Mouse (Mus musculus) olfactory bulb, adult 2 months (tissue): ENCODE results near the gene Ccdc33. TPM values are rescaled to one million over a fixed set of nuclear protein-coding genes. Genes with fewer than 3 reads are reported as not detected.
A peak's percentile ranks its signal among the peaks of the same experiment; 100 is the strongest.

Experiments used
- H3K27ac ChIP-seq: fragments of 200-500 bp; 2 replicates; pipeline ENCODE4 v1.5.1; 2012; ENCODE audit warnings: low read depth, low read length; ENCODE audit not compliant: insufficient read depth
- H3K4me1 ChIP-seq: fragments of 200-500 bp; 2 replicates; pipeline ENCODE4 v1.6.1; 2012; ENCODE audit warnings: low read length; ENCODE audit not compliant: control insufficient read depth, insufficient read depth
- H3K4me3 ChIP-seq: fragments of 200-500 bp; 2 replicates; pipeline ENCODE4 v1.5.1; 2012; ENCODE audit warnings: mild to moderate bottlenecking, low read depth, low read length, moderate library complexity; ENCODE audit not compliant: insufficient read depth
- CTCF ChIP-seq: fragments of 200-500 bp; IDR thresholded peaks from 2 replicates; pipeline ENCODE4 v1.5.1; 2012; ENCODE audit warnings: low read depth, mild to moderate bottlenecking, low read length, moderate library complexity; ENCODE audit not compliant: insufficient read depth
- POLR2A ChIP-seq: fragments of 200-500 bp; IDR thresholded peaks from 2 replicates; pipeline ENCODE4 v1.6.1; 2012; ENCODE audit warnings: mild to moderate bottlenecking, low read depth, low read length, moderate library complexity; ENCODE audit not compliant: insufficient read depth
- WGBS: fragments of 180-500 bp; shearing (Covaris S2); methylation state at CpG from one replicate; pipeline ENCODE4 v1.1.7; 2018; 5-methylcytosine and 5-hydroxymethylcytosine counted together
- polyA plus RNA-seq: library from polyadenylated mRNA; stranded (reverse); fragments of >200 nt; gene quantifications from 2 replicates; pipeline ENCODE4 v1.2.4, GENCODE M21; 2012; ENCODE audit warnings: low replicate concordance; ENCODE audit not compliant: missing spikeins, insufficient read depth, insufficient read length

Ccdc33 gene
- polyA plus RNA-seq, 1 experiment, result not detected

GRCm38 (mm10) chr9:58133893-58134884 is 15.6 kb upstream of the Ccdc33 start:
- WGBS, result 52% methylated on average over 17 of the region's 17 CpGs
- TF ChIP-seq CTCF (no peak), POLR2A (no peak)
- peaks cover 13% of the 10 kb centered on the region for H3K4me1 ChIP-seq
- no peak overlapping the region for H3K4me3 ChIP-seq
- H3K27ac ChIP-seq, result no peak overlapping the region

GRCm38 (mm10) chr9:58131735-58132134 is 13.1 kb upstream of the Ccdc33 start:
- WGBS, result 90% methylated on average over 7 of the region's 7 CpGs
- TF ChIP-seq POLR2A, result no peak
- TF ChIP-seq CTCF, result no peak

GRCm38 (mm10) chr9:58130909-58131308 is 12.3 kb upstream of the Ccdc33 start:
- WGBS, result 61% methylated on average over 3 of the region's 3 CpGs
- TF ChIP-seq CTCF, result no peak
- no peak for TF ChIP-seq POLR2A
- Histone ChIP-seq H3K4me1 (peaks cover 13% of the 10 kb centered on the region), H3K27ac (no peak overlapping the region), H3K4me3 (no peak overlapping the region)

More at GRCm38 (mm10) chr9:58131735-58132134, 13.1 kb upstream of the Ccdc33 start:
- no peak overlapping the region for H3K4me3 ChIP-seq
- H3K4me1 ChIP-seq, result peaks cover 13% of the 10 kb centered on the region
- H3K27ac ChIP-seq, result no peak overlapping the region

- TF ChIP-seq POLR2A (no peak), CTCF (no peak)
- 78% methylated on average over 8 of the region's 8 CpGs for WGBS
- Histone ChIP-seq H3K4me3 (no peak overlapping the region), H3K27ac (no peak overlapping the region), H3K4me1 (peaks cover 11% of the 10 kb centered on the region)
These were observed 10.9 kb upstream of the Ccdc33 start for GRCm38 (mm10) chr9:58129508-58129907.

- TF ChIP-seq POLR2A, result no peak
- TF ChIP-seq CTCF, result no peak
- no peak overlapping the region for H3K4me3 ChIP-seq
- no peak overlapping the region for H3K27ac ChIP-seq
- 56% methylated on average over 13 of the region's 13 CpGs for WGBS
- peaks cover 13% of the 10 kb centered on the region for H3K4me1 ChIP-seq
These were observed 10.3 kb upstream of the Ccdc33 start for GRCm38 (mm10) chr9:58128926-58129413.

- Histone ChIP-seq H3K4me3 (no peak overlapping the region), H3K4me1 (peaks cover 14% of the 10 kb centered on the region), H3K27ac (no peak overlapping the region)
- TF ChIP-seq POLR2A (no peak), CTCF (no peak)
- 64% methylated on average over 4 of the region's 4 CpGs for WGBS
These were observed 7.2 kb upstream of the Ccdc33 start for GRCm38 (mm10) chr9:58125811-58126210.

- Histone ChIP-seq H3K4me1 (peaks cover 14% of the 10 kb centered on the region), H3K27ac (no peak overlapping the region), H3K4me3 (no peak overlapping the region)
- TF ChIP-seq CTCF, result no peak
- TF ChIP-seq POLR2A, result no peak
- WGBS, result 48% methylated on average over 3 of the region's 3 CpGs
These were observed 6.5 kb upstream of the Ccdc33 start for GRCm38 (mm10) chr9:58125085-58125484.

- peak overlapping the region; percentile 47; the same call in 1 of the 2 replicates for H3K27ac ChIP-seq
- 50% methylated on average over 7 of the region's 7 CpGs for WGBS
These were observed 2.5 kb downstream of the Ccdc33 start for GRCm38 (mm10) chr9:58116024-58116651.

GRCm38 (mm10) chr9:58115297-58115925 is 3.2 kb downstream of the Ccdc33 start:
- H3K4me3 ChIP-seq, result no peak overlapping the region
- 45% methylated on average over 7 of the region's 7 CpGs for WGBS
- H3K27ac ChIP-seq, result peak overlapping the region; percentile 47; the same call in 1 of the 2 replicates
- H3K4me1 ChIP-seq, result peaks cover 64% of the 10 kb centered on the region
- no peak for TF ChIP-seq POLR2A
- TF ChIP-seq CTCF, result no peak

More at GRCm38 (mm10) chr9:58116024-58116651, 2.5 kb downstream of the Ccdc33 start:
- TF ChIP-seq POLR2A (no peak), CTCF (no peak)
- H3K4me1 ChIP-seq, result peaks cover 57% of the 10 kb centered on the region
- H3K4me3 ChIP-seq, result no peak overlapping the region
